Mouse (Mus musculus) midbrain, embryonic 14.5 days (tissue): ENCODE results near the gene Jpt2. TPM values are rescaled to one million over a fixed set of nuclear protein-coding genes. Genes with fewer than 3 reads are reported as not detected.

ENCODE experiments used
- polyA plus RNA-seq: library from polyadenylated mRNA; unstranded; fragments of >200 nt; fragmentation: Nextera tagmentation; extraction: Ambion mirVana; gene quantifications from 2 replicates; pipeline ENCODE4 v1.2.1, GENCODE M21; 2014

The Jpt2 gene
- polyA plus RNA-seq, 1 experiment from 2014 or later: 66.9 TPM

Other genes starting within 250 kb of the Jpt2 start
- gene Rnf151, start 242.6 kb downstream of the Jpt2 start, polyA plus RNA-seq: 0.32 TPM in 1 of 2 replicates, not detected in the other
- 814 and 824 TPM in 2 replicates for gene Rps2, start 242.6 kb downstream of the Jpt2 start, polyA plus RNA-seq
- gene Ndufb10, start 236.2 kb downstream of the Jpt2 start, polyA plus RNA-seq: 282 and 319 TPM in 2 replicates
- gene Rpl3l, start 232.9 kb downstream of the Jpt2 start, polyA plus RNA-seq: not detected in 2 replicates
- 19.7 and 20.1 TPM in 2 replicates for gene Msrb1, start 224.0 kb downstream of the Jpt2 start, polyA plus RNA-seq
- not detected in 2 replicates for gene Hs3st6, start 207.7 kb downstream of the Jpt2 start, polyA plus RNA-seq
- not detected in 2 replicates for gene Meiob, start 156.4 kb downstream of the Jpt2 start, polyA plus RNA-seq
- gene Hagh, start 120.5 kb downstream of the Jpt2 start, polyA plus RNA-seq: 55.4 and 71.0 TPM in 2 replicates
- 18.0 and 18.9 TPM in 2 replicates for gene Fahd1, start 110.3 kb downstream of the Jpt2 start, polyA plus RNA-seq
- 0.18 TPM in 1 of 2 replicates, not detected in the other for gene Igfals, start 94.7 kb downstream of the Jpt2 start, polyA plus RNA-seq
- gene Nubp2, start 74.3 kb downstream of the Jpt2 start, polyA plus RNA-seq: 70.4 and 73.3 TPM in 2 replicates
- gene Spsb3, start 74.0 kb downstream of the Jpt2 start, polyA plus RNA-seq: 77.3 and 93.2 TPM in 2 replicates
- gene Eme2, start 65.6 kb downstream of the Jpt2 start, polyA plus RNA-seq: 21.6 and 26.9 TPM in 2 replicates
- 74.7 and 86.7 TPM in 2 replicates for gene Mrps34, start 65.6 kb downstream of the Jpt2 start, polyA plus RNA-seq
- gene Nme3, start 64.2 kb downstream of the Jpt2 start, polyA plus RNA-seq: 77.4 and 112 TPM in 2 replicates
- 83.3 and 86.1 TPM in 2 replicates for gene Mapk8ip3, start 23.7 kb downstream of the Jpt2 start, polyA plus RNA-seq
- 6.7 and 9.2 TPM in 2 replicates for gene Cramp1l, start 55.1 kb upstream of the Jpt2 start, polyA plus RNA-seq
- gene Ift140, start 55.4 kb upstream of the Jpt2 start, polyA plus RNA-seq: 16.6 and 17.3 TPM in 2 replicates
- gene Tmem204, start 122.9 kb upstream of the Jpt2 start, polyA plus RNA-seq: 6.5 and 10.8 TPM in 2 replicates
- 34.1 and 34.4 TPM in 2 replicates for gene Telo2, start 155.3 kb upstream of the Jpt2 start, polyA plus RNA-seq
- gene Ptx4, start 160.1 kb upstream of the Jpt2 start, polyA plus RNA-seq: not detected in 2 replicates
- gene Clcn7, start 172.7 kb upstream of the Jpt2 start, polyA plus RNA-seq: 26.3 and 29.9 TPM in 2 replicates
- gene Ccdc154, start 201.8 kb upstream of the Jpt2 start, polyA plus RNA-seq: not detected in 2 replicates
- gene Gm38655, start 214.8 kb upstream of the Jpt2 start, polyA plus RNA-seq: not detected in 2 replicates
- gene BC003965, start 223.9 kb upstream of the Jpt2 start, polyA plus RNA-seq: 33.6 and 34.3 TPM in 2 replicates
- 9.2 and 9.5 TPM in 2 replicates for gene Unkl, start 227.7 kb upstream of the Jpt2 start, polyA plus RNA-seq